Comparison of ENCODE assay signal across 17 mouse cellular contexts in the genomic region with DNA sequence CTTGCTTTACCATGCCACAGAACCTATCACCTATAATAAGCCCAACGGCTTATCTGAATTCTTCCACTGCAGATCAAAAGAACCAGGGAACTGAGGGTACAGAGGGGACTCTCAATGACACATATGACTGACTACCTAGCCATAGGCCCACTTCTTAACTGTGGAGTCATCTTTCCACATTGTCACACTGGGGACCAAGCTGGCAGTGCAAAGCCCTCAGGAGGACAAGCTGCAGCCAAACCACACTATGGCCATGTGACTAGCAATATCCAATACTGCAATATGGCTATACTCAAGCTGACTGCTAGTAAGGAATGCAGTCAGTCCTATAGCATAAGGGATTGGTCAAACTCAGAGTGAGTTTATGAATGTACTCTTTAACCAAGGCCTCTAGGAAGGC.
DNase-seq lines count a peak whose midpoint lies in the region; ATAC-seq lines count a peak whose summit lies in the region.
"Had no signal": no experiment of that assay in that cellular context is flagged by ENCODE, and none has a peak within 500 bp of the region (broad histone marks: within the 10 kb centered on the region; RNA-seq: fewer than 3 reads in every experiment).

No protein-coding gene starts in this region.

- no peak overlapping the region for H3K4me3 ChIP-seq in kidney, embryonic 15.5 days (replicated peaks)
- H3K4me3 ChIP-seq in liver, embryonic 13.5 days (replicated peaks) = no peak overlapping the region
- H3K4me3 ChIP-seq in forebrain, embryonic 12.5 days (replicated peaks) = no peak overlapping the region
- H3K4me3 ChIP-seq in midbrain, embryonic 13.5 days (replicated peaks) = no peak overlapping the region
- H3K4me3 ChIP-seq: embryonic facial prominence, embryonic 13.5 days; limb, embryonic 10.5 days; megakaryocyte, embryonic 14.5 days; neural tube, embryonic 13.5 days had no signal

- WGBS in kidney, embryonic 15.5 days = 85% methylated on average over 1 of the region's 1 CpGs
- 16% methylated on average over 1 of the region's 1 CpGs for WGBS in liver, embryonic 13.5 days (ENCODE audit: insufficient replicate concordance)
- 83% methylated on average over 1 of the region's 1 CpGs for WGBS in forebrain, embryonic 12.5 days
- 79% methylated on average over 1 of the region's 1 CpGs for WGBS in midbrain, embryonic 13.5 days

- DNase-seq in kidney, postnatal 25 days = no peak
- DNase-seq in liver, embryonic 13.5 days = no peak
- no peak for DNase-seq in heart, postnatal 14 days
- DNase-seq: cerebellum, adult 18-20 months; layer of hippocampus, postnatal 36 days had no signal

- no peak for ATAC-seq in kidney, embryonic 15.5 days (replicated peaks; ENCODE audit: low FRiP score)
- ATAC-seq in activated CD4-positive, CD25-positive, alpha-beta regulatory T cell, adult 4 months = peak; percentile 39
- ATAC-seq in liver, embryonic 13.5 days (ENCODE audit: low read depth) = peak; percentile 13
- 0 out of 2 replicates have a peak, but pooled peaks have one; percentile 10 for ATAC-seq in monocyte, adult 5-6 weeks (replicated peaks; ENCODE audit: insufficient number of reproducible peaks, low FRiP score, low TSS enrichment, poor library complexity, severe bottlenecking)
- ATAC-seq in forebrain, embryonic 12.5 days (ENCODE audit: low FRiP score) = no peak
- no peak for ATAC-seq in midbrain, embryonic 13.5 days
- ATAC-seq: hindbrain, postnatal 0 days; Patski had no signal

- no peaks in the 10 kb centered on the region for H3K9me3 ChIP-seq in kidney, embryonic 15.5 days (replicated peaks)
- no peaks in the 10 kb centered on the region for H3K9me3 ChIP-seq in liver, embryonic 13.5 days (replicated peaks)
- no peaks in the 10 kb centered on the region for H3K9me3 ChIP-seq in forebrain, embryonic 12.5 days
- H3K9me3 ChIP-seq in midbrain, embryonic 13.5 days = no peaks in the 10 kb centered on the region
- H3K9me3 ChIP-seq: embryonic facial prominence, embryonic 13.5 days; limb, embryonic 10.5 days; neural tube, embryonic 13.5 days had no signal

- H3K27ac ChIP-seq in kidney, embryonic 15.5 days = peak overlapping the region; percentile 5; the same call in 1 of the 2 replicates
- H3K27ac ChIP-seq in liver, embryonic 13.5 days = peak overlapping the region; percentile 83
- no peak overlapping the region for H3K27ac ChIP-seq in forebrain, embryonic 12.5 days
- no peak overlapping the region for H3K27ac ChIP-seq in midbrain, embryonic 13.5 days
- H3K27ac ChIP-seq: embryonic facial prominence, embryonic 13.5 days; hindbrain, postnatal 0 days; limb, embryonic 10.5 days; neural tube, embryonic 13.5 days had no signal

- H3K36me3 ChIP-seq in kidney, embryonic 15.5 days = no peaks in the 10 kb centered on the region
- no peaks in the 10 kb centered on the region for H3K36me3 ChIP-seq in liver, embryonic 13.5 days
- H3K36me3 ChIP-seq in forebrain, embryonic 12.5 days (replicated peaks) = no peaks in the 10 kb centered on the region
- no peaks in the 10 kb centered on the region for H3K36me3 ChIP-seq in midbrain, embryonic 13.5 days
- H3K36me3 ChIP-seq: embryonic facial prominence, embryonic 13.5 days; limb, embryonic 10.5 days; neural tube, embryonic 13.5 days had no signal

- no peak overlapping the region for H3K4me2 ChIP-seq in kidney, embryonic 15.5 days
- no peak overlapping the region for H3K4me2 ChIP-seq in liver, embryonic 13.5 days
- no peak overlapping the region for H3K4me2 ChIP-seq in forebrain, embryonic 12.5 days
- H3K4me2 ChIP-seq in midbrain, embryonic 13.5 days (replicated peaks) = no peak overlapping the region
- H3K4me2 ChIP-seq: embryonic facial prominence, embryonic 13.5 days; lung, embryonic 14.5 days; neural tube, embryonic 13.5 days had no signal

- no peak overlapping the region for H3K9ac ChIP-seq in kidney, embryonic 15.5 days
- peak overlapping the region; percentile 56; the same call in 1 of the 2 replicates for H3K9ac ChIP-seq in liver, embryonic 13.5 days
- no peak overlapping the region for H3K9ac ChIP-seq in forebrain, embryonic 12.5 days
- H3K9ac ChIP-seq in midbrain, embryonic 13.5 days (replicated peaks) = no peak overlapping the region
- H3K9ac ChIP-seq: embryonic facial prominence, embryonic 13.5 days; lung, embryonic 14.5 days; neural tube, embryonic 13.5 days had no signal

- intact Hi-C loops in heart, postnatal 14 days (cut with DNase I) = no loop called here

- H3K4me1 ChIP-seq in kidney, embryonic 15.5 days = peaks cover 2% of the 10 kb centered on the region; the same call in 1 of the 2 replicates
- H3K4me1 ChIP-seq in liver, embryonic 13.5 days (replicated peaks) = peaks cover 77% of the 10 kb centered on the region
- peaks cover 12% of the 10 kb centered on the region for H3K4me1 ChIP-seq in forebrain, embryonic 12.5 days
- peaks cover 14% of the 10 kb centered on the region for H3K4me1 ChIP-seq in midbrain, embryonic 13.5 days (replicated peaks)

- H3K27me3 ChIP-seq in kidney, embryonic 15.5 days = no peaks in the 10 kb centered on the region
- H3K27me3 ChIP-seq in liver, embryonic 13.5 days = no peaks in the 10 kb centered on the region
- no peaks in the 10 kb centered on the region for H3K27me3 ChIP-seq in forebrain, embryonic 12.5 days
- no peaks in the 10 kb centered on the region for H3K27me3 ChIP-seq in midbrain, embryonic 13.5 days
- H3K27me3 ChIP-seq: embryonic facial prominence, embryonic 13.5 days; megakaryocyte, embryonic 14.5 days; neural tube, embryonic 13.5 days had no signal

Comparison
In these comparisons a context has a peak if more than half of its experiments do, and no peak if none do; other contexts are left out.
1. ATAC-seq: peak in activated CD4-positive, CD25-positive, alpha-beta regulatory T cell, adult 4 months (single experiment), liver, embryonic 13.5 days (single experiment) and monocyte, adult 5-6 weeks (single experiment); none in kidney, embryonic 15.5 days (single experiment), forebrain, embryonic 12.5 days (single experiment) and midbrain, embryonic 13.5 days (single experiment).
2. H3K27ac ChIP-seq: peak in kidney, embryonic 15.5 days (single experiment) and liver, embryonic 13.5 days (single experiment); none in forebrain, embryonic 12.5 days (single experiment) and midbrain, embryonic 13.5 days (single experiment).